Mouse (Mus musculus): ENCODE measurements at regions not wholly inside any gene's neighbourhood (a gene's known extent, or its start where the extent isn't known, plus 50 kb on each side); places are given as distances from the start of the nearest gene placed in this dataset.

DNA sequence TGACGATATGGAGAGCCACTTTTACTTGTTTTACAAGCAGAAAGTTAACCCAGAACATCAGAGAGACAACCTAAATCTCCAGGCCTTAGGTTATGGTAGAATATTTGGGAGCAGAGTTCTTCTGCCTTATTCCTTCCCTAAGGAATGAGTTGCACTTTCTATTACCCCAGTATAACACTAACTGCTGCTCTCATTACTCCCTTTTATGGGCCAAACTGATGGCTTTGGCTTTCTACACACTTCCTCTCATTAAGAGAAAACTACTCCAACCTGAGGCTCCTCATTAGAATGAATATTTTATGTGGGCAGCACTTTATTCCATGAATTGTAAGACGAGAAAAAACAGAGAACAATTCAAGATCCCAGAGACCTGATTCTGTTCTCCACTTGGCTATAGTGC lies 289.0 kb upstream of the Tnc start:
- DNase-seq: no peak

DNA sequence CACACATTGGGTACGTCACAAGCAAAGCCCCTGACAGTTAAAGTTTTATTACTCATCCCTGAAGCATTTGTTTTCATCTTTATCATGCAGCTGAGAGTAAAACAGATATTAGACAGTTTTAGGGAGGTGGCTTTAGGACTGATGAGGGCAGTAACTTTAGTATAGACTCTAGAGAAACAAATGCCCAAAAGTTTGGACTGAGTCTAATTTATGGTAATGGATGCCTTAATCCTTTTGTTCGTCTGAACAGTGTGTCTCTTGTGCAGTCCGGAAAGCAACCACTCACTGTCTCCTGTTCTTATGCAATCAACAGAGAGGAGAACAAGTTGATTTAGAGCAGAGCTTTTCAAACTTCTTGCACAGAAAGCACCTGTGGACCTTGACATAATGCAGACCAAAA lies 283.4 kb upstream of the Tnc start:
- DNase-seq: no peak

- no peak for DNase-seq
Observed at GRCm38 (mm10) chr4:64324391-64324790, 277.6 kb upstream of the Tnc start.

DNA sequence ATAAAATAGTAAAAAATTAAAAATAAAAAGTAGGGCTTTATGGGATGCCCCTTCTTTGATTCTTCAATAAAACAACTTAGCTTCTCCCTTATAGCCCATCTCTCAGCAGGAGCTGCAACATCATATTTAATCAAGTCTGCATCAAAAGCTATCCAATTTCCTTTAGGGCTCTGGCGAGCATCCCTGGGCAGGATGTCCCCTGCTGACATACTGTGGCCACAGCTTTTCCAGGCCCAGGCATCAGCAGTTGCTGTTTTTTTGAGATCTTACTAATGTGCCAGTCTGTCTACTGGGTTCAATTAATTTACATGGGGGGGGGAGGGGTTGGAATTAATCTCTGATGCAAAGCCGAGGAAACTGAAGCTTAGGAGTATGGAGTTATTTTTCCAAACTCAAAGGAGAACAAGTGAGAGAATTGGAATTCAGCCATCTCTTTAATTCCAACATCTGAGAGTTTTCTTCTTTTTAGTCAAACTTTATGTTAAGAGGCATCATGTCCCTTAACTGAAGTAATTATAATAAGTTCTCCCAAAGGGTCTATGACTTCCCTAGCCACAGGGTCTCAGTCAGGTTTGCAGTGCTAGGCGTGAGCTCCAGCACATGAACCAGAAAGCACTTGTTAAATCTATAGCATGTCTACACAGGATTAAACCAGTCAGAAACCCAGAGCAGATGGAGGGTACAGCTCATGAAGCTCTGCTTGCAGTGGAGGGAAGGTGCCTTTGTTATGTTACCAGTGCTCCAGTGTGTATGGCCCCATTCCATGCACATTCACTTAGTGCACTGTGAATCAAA lies 269.9 kb upstream of the Tnc start:
- DNase-seq: no peak

DNA sequence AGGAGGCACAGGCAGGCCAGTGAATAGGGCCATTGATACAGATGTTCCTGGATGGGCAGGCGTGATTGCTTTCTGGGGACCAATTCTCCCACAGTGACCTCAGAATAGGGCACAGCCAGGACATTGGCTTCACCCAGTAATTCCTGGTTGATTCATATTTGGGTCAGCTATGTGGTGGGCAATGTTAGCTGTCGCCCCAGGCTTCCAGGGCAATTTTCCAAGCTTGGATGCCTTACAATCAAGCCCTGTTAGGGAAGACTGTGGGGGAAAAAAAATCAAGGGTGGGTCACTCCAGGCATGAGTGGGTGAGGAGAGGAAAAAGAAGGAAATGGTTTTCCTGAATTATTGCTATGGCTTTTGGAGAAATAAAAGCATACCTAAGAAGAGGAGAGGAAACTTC lies 250.1 kb upstream of the Tnc start:
- DNase-seq: no peak

DNA sequence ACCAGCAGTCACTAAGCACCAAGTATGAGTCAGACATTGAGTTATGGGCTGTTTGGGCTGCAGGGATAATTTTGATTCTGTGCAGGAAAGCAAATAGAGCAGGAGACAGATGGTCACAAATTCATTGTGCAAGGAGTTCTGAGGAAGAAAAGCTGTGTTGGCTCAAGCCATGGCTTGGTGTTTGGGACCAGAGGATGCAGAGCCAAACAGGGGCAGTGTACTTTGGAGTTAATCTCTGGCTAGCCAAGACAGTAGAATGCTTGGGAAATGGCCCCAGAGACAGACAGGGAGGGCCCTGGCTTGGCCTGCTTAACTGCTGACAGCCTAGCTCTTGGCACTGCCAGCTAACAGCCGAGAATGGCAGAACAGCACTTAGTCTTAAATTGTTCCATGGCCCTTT lies 235.7 kb upstream of the Tnc start:
- no peak for DNase-seq

DNA sequence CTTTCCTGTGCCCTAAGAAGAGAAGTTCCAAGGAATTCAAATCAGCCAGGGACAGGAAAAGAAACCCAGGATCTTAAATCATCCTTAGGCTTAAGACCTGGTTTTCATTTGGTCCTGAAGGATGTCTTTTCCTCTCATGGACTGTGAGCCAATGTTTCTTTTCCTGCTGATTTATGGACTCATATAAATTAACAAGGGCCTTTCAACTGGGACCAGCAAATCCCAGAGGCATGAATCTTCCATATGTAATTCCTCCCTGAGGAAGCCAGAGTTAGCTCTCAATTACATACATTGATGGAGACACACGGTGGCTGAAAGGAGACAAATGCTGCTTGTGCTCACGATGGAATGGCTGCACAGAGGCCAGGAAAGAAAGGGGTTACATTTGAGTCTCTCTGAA lies 230.2 kb upstream of the Tnc start:
- no peak for DNase-seq

GRCm38 (mm10) chr4:64274291-64274960 lies 227.6 kb upstream of the Tnc start:
- DNase-seq: no peak

DNA sequence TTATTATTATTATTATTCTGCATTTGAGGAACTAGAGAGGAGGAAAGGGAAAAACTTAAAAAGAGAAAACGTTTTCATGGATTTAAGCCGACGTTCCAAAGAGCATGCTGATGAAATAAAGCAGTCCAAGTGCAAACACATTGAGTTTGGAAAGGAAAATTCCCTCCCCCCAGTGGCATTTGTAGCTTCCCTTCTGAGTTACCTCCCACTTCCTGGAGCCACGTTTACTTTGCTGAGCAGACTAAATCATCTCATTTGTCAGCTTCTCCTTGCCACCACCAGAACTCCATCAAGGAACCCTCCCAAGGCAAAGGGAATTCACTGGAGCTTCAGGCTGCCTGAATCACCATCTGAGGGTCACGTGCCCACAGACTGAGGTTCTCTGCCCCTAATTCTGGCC lies 223.0 kb upstream of the Tnc start:
- no peak for DNase-seq

DNA sequence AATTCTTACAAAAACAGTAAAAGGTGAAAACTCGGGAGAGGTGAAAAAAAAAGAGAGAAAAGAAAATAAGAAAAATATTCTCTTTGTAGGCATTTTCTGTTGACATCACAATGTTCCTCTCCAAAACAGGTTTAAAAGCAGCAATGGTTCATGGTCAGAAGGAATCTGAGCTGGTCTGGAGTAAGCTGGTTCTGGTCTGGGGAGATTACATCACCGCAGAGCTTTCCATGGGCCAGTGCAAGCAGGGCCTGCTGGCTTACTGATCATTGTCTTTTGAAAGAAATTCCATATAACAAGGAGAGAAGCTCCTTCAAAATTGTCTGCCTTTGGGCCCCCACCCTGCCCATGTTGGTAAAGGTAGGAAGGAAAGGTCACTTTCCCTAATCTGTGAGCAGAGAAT lies 222.3 kb upstream of the Tnc start:
- DNase-seq: no peak

GRCm38 (mm10) chr4:64260473-64260872 lies 213.7 kb upstream of the Tnc start:
- no peak for DNase-seq

DNA sequence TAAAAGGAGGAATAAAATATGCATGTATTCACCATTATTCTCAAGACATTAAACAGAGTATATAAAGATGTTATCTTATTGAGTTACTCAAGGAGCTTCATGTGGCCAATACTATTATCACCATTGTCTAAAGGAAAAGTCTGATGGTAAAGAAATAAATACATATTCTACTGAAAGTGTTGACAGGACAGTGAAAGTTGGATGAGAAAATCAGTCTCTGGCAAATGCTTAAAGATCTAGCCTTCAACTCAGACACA lies 213.3 kb upstream of the Tnc start:
- no peak for DNase-seq

- DNase-seq: no peak
Observed at GRCm38 (mm10) chr4:64259348-64260187, 212.8 kb upstream of the Tnc start.

DNA sequence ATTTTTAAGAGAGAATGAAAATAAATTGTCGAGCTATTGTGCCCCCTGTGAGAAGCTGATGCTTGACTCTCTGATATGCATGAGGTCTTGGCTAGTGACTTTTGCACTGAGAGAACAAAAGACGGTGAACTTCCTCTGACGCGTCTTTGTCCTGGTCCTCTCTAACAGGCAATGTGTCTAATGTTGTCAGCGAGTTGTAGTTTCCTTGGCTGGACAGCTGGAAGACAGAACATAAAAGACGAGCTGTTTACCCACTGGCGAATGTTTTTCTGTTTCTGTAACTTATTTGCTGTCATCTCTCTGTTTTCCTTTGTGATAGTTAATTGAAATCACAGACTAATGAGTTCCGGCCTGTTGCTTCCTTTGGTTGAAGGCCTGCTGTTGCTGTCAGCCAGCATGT lies 208.4 kb upstream of the Tnc start:
- DNase-seq: no peak

DNA sequence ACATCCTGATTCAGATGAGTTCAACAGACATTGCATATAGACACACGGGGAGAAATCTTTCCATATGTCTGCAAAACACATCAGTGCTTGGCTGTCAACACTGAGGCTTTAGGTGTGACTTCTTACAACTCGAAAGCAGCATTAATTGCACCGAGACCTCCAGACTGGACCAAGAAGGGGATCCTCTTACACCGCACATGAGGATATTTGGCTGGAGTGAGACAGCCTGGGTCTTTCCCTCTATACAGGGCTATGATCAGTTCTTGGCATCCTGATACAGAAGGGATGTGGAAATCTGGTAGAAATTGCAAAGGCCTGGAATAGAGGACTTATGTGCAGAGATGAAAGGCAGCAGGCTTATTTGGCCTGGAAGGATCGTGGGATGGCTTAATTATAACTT lies 203.9 kb upstream of the Tnc start:
- DNase-seq: no peak

- no peak for DNase-seq
Observed at GRCm38 (mm10) chr4:64238196-64238740, 191.5 kb upstream of the Tnc start.

GRCm38 (mm10) chr4:64235534-64235933 lies 188.7 kb upstream of the Tnc start:
- DNase-seq: no peak

GRCm38 (mm10) chr4:64232159-64232558 lies 185.3 kb upstream of the Tnc start:
- no peak for DNase-seq

GRCm38 (mm10) chr4:64228341-64228740 lies 181.5 kb upstream of the Tnc start:
- no peak for DNase-seq

DNA sequence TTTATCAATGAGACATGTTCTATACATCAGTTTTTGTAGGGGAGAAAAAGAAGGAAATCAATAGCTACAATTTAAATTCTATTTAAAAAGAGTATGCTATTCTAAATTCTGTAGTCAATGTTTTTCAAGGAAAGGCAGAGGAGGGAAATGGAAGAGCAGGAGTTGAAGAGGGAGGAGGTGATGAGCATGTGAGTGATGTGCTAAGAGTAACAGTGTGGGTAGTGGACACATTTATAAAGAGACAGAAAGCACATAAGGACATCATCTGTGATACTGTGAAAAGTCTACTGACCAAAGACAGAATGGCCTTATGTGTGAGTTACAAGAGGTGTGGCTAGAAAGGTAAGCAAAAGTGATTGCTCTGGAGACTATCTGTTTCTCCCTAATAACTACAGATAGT lies 179.8 kb upstream of the Tnc start:
- no peak for DNase-seq

GRCm38 (mm10) chr4:64224918-64225317 lies 178.1 kb upstream of the Tnc start:
- DNase-seq: no peak

DNA sequence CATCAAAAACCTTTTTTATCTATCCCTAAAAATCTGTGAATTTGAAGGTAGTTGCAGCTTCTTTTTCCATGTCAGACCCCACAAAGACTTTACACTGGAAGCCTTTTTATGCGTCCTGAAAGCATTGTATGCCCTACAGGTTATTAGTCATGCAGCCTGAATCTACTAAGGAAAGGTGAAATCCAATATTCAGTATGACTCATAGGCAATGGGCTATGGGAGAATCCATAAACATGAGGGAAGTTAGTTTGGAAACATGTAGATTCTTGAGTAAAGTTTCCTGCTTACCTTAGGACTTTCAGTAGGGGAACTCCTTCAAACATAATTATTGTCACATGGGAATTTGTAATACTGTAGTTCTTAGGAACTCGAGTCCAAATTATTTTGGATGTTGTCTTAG lies 173.0 kb upstream of the Tnc start:
- DNase-seq: no peak

GRCm38 (mm10) chr4:64207118-64207868 lies 160.5 kb upstream of the Tnc start:
- DNase-seq: no peak
